Mouse (Mus musculus) T-helper 17 cell (primary cell): ENCODE data around the gene Vgll4.

Experiments used
- in situ Hi-C, 2 experiments: fragments of 300-600 bp; cut with MboI, MseI; formaldehyde crosslinking; loops; 1 replicate in 1 of 2; 2 replicates in 1 of 2; pipeline ENCODE4 v1.15.1; 2025; ENCODE audit warnings: high pct_unique_total_duplicates in 2 of 2

The Vgll4 gene

GRCm38 (mm10) chr6:114856501-114856900 is 113.3 kb downstream of the Vgll4 start:
- in situ Hi-C loops: loop anchor here in 1 of 2 experiments (5.0 to 10.0 kb wide), 2 partner anchors 46 to 132 kb away; no protein-coding TSS in a partner anchor

- in situ Hi-C loops: loop anchor here in 1 of 2 experiments (5.0 to 10.0 kb wide), 2 partner anchors 47 to 131 kb away; no protein-coding TSS in a partner anchor
Observed at GRCm38 (mm10) chr6:114855644-114856043, 114.2 kb downstream of the Vgll4 start.

- in situ Hi-C loops: loop anchor here in 1 of 2 experiments (10.0 kb wide), 1 partner anchor 130 kb away; no protein-coding TSS in a partner anchor
Observed at GRCm38 (mm10) chr6:114854368-114854767, 115.4 kb downstream of the Vgll4 start.

- in situ Hi-C loops: loop anchor here in 1 of 2 experiments (10.0 kb wide), 1 partner anchor 128 kb away; no protein-coding TSS in a partner anchor
Observed at GRCm38 (mm10) chr6:114852739-114853138, 117.1 kb downstream of the Vgll4 start.

GRCm38 (mm10) chr6:114851688-114852087 is 118.1 kb downstream of the Vgll4 start:
- in situ Hi-C loops: loop anchor here in 1 of 2 experiments (10.0 kb wide), 1 partner anchor 127 kb away; no protein-coding TSS in a partner anchor

DNA sequence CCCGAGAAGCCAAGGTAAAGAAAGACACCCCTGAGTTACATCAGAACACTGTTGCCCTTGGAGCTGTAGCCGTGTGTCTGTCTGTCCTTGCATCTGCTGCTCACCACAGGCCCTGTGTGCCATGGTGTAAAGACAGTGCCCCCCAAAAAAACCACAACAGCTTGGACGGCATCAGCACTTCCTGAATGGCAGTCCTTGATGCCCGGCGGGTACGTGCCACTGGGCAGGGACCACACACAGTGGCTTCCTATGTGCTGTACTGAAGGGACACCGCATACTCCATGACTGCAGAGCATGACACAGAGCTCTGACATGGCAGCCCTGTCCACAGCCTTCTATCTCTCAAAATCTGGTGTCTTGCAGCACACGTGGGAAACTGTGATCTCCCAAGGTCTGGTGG is 120.0 kb downstream of the Vgll4 start:
- in situ Hi-C loops: loop anchor here in 1 of 2 experiments (10.0 kb wide), 1 partner anchor 125 kb away; no protein-coding TSS in a partner anchor

DNA sequence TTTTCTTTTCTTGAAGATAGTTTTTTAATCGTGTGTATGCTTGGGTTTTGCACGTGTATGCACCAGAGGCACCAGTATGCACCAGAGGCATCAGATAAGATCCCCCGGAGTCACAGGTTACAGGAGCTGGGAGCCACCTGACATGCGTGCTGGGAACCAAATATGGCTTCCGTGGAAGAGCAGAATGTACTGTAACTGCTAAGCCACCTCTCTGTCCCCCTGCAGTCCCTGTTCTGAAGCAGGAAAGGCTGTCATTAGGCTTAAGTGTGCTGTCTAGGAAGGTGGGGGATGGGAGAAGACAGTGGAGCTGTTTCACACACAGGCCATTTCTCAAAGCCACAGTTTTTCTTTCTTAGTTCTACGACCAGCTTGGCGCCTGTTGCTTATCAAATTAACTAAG is 121.0 kb downstream of the Vgll4 start:
- in situ Hi-C loops: no loop called here

- in situ Hi-C loops: no loop called here
Observed at GRCm38 (mm10) chr6:114847582-114848174, 122.1 kb downstream of the Vgll4 start.

GRCm38 (mm10) chr6:114846153-114846772 is 123.5 kb downstream of the Vgll4 start:
- in situ Hi-C loops: no loop called here

- in situ Hi-C loops: no loop called here
Observed at GRCm38 (mm10) chr6:114842863-114843262, 126.9 kb downstream of the Vgll4 start.

- in situ Hi-C loops: no loop called here
Observed at GRCm38 (mm10) chr6:114842131-114842530, 127.7 kb downstream of the Vgll4 start.

DNA sequence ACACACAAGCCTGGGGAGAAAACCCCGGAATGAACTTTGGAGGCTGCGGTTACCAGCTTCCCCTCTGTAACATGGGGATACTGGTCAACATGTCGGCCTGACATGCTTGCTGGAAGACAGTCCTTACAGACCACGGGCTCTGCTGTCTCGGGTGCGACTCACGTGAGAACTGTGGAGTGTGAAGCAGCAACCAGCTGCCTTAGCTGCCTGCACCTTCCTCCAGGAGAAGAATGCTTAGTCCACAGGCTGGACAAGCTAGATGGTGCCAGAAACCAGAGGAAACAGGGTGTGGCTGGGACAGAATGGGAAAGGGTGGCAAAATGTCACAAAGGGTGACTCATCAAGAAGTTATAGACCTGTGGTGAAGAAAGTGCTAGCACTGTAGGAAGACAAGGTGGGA is 129.8 kb downstream of the Vgll4 start:
- in situ Hi-C loops: no loop called here

DNA sequence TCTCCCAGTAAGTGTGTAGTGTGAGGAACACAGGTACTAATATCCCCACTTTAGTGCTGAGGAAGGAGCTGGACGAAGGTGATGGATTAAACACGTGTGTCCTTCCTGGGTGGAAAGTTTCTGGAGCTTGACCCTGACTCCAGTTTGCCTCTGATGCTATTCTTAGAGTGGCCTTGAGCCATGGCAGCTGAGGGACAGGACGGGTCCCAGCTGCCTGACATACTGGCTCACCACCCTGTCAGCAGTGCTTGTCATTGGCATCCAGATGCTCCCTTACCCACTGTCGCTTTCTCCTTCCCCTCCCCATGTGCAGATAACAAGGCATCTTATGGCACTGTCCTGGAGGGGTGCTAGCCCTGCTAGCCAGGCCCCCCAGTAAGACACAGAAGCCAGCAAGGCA is 130.9 kb downstream of the Vgll4 start:
- in situ Hi-C loops: no loop called here

- in situ Hi-C loops: no loop called here
Observed at GRCm38 (mm10) chr6:114836433-114836832, 133.4 kb downstream of the Vgll4 start.

DNA sequence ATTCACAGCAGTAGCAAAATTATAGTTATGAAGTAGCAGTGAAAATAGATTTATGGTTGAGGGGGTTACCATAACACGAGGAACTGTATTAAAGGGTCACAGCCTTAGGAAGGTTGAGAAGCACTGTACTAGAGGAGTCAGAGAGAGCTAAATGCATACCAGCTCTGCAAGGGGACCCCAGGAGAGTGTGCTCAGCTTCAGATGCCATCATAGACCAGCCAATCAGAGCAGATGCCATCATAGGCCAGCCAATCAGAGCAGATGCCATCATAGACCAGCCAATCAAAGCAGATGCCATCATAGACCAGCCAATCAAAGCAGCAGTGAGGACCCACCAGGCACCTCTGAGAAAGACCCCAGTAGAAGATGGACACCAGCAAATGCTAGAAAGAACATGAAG is 134.0 kb downstream of the Vgll4 start:
- in situ Hi-C loops: no loop called here

DNA sequence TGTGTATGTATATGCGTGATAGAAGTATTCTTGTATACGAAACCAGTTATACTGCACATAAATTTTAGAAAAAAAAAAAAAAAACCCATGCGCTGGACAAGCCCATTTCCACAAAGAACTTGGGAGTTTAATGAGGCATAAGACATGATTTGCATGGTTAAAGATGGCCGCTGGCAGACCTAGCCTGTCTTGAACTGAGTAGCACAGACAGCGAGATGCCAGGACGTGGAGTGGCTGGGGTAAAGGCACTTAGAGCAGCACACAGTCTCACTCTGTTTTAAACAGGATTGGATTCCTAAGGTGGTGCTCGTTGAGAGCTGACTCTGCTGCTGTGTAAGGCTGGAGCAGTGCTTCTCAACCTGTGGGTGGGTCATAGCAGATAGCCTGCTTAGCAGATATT is 134.4 kb downstream of the Vgll4 start:
- in situ Hi-C loops: no loop called here

GRCm38 (mm10) chr6:114833791-114834346 is 135.9 kb downstream of the Vgll4 start:
- in situ Hi-C loops: no loop called here

DNA sequence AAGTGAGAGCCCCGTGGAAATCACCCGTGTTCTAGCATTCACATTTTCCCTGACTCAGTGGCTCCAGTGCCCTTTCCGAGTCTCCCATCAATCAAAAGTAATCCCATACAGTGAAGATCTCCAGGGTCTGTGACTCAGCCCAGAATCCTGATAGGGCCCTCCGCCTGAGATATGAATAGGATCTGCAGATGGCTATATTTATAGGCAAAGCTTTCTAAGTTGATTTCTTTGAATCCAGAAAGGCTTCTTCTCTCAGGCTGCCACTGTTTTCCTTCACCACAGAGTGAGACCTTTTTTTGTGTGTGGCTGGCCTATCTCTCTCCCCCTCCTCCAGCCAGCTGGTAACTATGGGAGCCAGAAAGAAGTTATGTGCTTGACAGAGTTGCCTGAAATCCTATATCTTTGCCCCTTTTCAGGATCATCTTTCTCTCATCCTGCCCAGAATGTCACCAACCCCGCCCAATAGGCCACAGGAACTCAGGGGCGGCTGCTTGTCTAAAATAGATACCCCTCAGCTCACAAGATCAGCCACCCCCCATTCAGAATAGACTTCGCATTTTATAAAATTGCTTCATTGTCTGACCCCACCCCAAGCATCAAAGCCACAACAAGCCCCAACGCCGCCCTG is 136.6 kb downstream of the Vgll4 start:
- in situ Hi-C loops: no loop called here

DNA sequence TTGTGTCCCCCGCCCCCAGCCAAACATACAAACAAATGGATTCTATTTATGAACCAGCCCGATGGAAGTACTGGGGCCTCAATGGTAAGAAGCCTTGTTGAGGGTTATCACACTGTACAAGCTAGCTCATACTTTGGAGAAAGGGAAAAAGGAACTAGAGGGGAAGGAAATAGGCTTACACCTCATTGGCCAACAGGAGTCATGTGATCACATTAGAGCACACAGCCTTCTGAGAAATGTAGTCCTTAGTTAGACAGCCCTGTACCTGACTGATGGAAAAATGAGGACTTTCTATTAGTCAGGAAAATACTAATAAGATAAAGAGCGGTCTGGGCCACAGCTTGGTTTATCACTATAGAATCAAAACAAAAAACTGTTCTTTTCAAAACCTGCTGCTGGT is 138.0 kb downstream of the Vgll4 start:
- in situ Hi-C loops: no loop called here

DNA sequence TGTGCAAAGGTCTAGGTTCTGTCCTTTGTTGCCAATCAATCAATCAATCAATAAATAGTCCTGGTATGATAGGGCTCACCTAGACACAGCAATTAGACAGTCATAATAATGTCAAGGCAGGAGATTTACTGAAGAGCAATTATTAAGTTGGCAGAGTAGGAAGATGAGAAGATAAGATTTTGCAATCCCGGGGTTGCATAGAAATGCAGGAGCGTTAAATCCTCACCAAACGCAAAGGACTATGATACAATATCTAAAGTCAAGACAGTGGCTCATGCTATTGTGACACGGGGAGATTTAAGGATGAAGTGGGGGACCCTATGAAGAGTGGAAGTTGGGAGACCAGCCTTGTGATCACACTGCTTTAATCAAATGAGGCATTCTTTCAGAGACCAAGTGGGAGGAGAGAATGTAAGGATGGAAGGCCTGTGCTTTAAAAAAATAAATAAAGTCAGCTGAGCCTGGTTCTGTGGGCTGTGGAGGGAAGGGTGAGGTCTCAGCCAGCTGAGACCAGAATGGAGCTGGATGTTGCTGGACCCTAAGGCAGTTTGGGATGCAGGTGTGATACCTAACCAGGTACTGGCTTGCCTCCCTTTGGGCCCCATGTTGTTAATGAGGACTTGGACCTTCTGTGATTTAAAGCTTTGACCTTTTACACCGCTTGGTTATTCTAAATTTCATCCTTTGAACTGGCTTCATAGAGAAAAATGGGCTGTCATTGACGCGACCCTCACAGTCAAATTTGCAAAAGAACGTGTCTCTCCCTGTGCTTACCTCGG is 139.9 kb downstream of the Vgll4 start:
- in situ Hi-C loops: no loop called here

- in situ Hi-C loops: no loop called here
Observed at GRCm38 (mm10) chr6:114826889-114827288, 142.9 kb downstream of the Vgll4 start.
